Mouse (Mus musculus): Measurements from ENCODE around the gene Gorasp2. TPM values are rescaled to one million over a fixed set of nuclear protein-coding genes. Genes with fewer than 3 reads are reported as not detected.
A peak's percentile ranks its signal among the peaks of the same experiment; 100 is the strongest.

The Gorasp2 gene
- polyA plus RNA-seq (2015; fragmentation: Nextera tagmentation; extraction: Ambion mirVana), result 127 and 143 TPM in 2 replicates

- Histone ChIP-seq H3K4me3 (replicated peaks) (peak within 1 kb of the TSS; percentile 80), H3K9ac (replicated peaks) (peak within 1 kb of the TSS; percentile 83), H3K27ac (replicated peaks) (peak within 1 kb of the TSS; percentile 86), H3K27me3 (replicated peaks) (no peaks in the 10 kb centered on the region), H3K36me3 (no peaks in the 10 kb centered on the region), H3K9me3 (replicated peaks) (no peaks in the 10 kb centered on the region), H3K4me1 (peaks cover 23% of the 10 kb centered on the region), H3K4me2 (peak within 1 kb of the TSS; percentile 73)
- 2% methylated on average over 64 of the region's 64 CpGs for WGBS
- ATAC-seq (ENCODE audit: low FRiP score), result peak; percentile 95
Observed at GRCm38 (mm10) chr2:70660887-70661714, at the start of gene Gorasp2. Gorasp2 (plus strand) TSS chr2:70661576.

- no peak for ATAC-seq (ENCODE audit: low FRiP score)
- Histone ChIP-seq H3K9ac (replicated peaks) (no peak overlapping the region), H3K9me3 (replicated peaks) (no peaks in the 10 kb centered on the region), H3K27ac (replicated peaks) (no peak overlapping the region), H3K36me3 (no peaks in the 10 kb centered on the region), H3K4me3 (replicated peaks) (no peak overlapping the region), H3K4me2 (no peak overlapping the region), H3K4me1 (no peaks in the 10 kb centered on the region), H3K27me3 (replicated peaks) (no peaks in the 10 kb centered on the region)
- 76% methylated on average over 7 of the region's 7 CpGs for WGBS
Observed at GRCm38 (mm10) chr2:70614745-70615351, 46.5 kb upstream of the Gorasp2 start.

- no peak for ATAC-seq (ENCODE audit: low FRiP score)
- H3K36me3 ChIP-seq, result no peaks in the 10 kb centered on the region
- no peaks in the 10 kb centered on the region for H3K4me1 ChIP-seq
- no peak overlapping the region for H3K27ac ChIP-seq (replicated peaks)
- no peak overlapping the region for H3K4me3 ChIP-seq (replicated peaks)
- no peaks in the 10 kb centered on the region for H3K9me3 ChIP-seq (replicated peaks)
- H3K9ac ChIP-seq (replicated peaks), result no peak overlapping the region
- H3K27me3 ChIP-seq (replicated peaks), result no peaks in the 10 kb centered on the region
- no peak overlapping the region for H3K4me2 ChIP-seq
- WGBS, result 88% methylated on average over 2 of the region's 2 CpGs
Observed at GRCm38 (mm10) chr2:70616076-70616475, 45.3 kb upstream of the Gorasp2 start.

DNA sequence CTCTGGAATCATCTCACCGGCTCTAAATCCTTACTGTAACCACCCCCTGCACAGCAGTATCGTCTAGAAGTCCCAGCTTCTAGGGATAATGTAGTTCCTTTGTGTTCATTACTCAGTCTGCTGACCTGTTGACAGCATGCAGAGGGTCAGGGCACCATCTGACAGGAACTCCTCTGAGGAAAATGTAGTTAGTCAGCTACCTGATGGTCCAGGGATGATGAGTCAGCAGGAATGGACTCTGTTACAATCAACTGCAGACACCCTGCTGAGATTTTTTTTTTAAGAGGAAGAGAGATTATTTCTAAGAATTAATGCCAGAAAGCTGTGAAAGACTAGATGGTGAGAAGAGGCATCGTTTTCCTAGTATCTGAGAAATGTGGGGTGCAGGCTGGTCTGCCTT is 44.8 kb upstream of the Gorasp2 start:
- Histone ChIP-seq H3K4me3 (replicated peaks) (no peak overlapping the region), H3K9me3 (replicated peaks) (no peaks in the 10 kb centered on the region), H3K9ac (replicated peaks) (no peak overlapping the region), H3K4me1 (no peaks in the 10 kb centered on the region), H3K4me2 (no peak overlapping the region), H3K27me3 (replicated peaks) (no peaks in the 10 kb centered on the region), H3K36me3 (no peaks in the 10 kb centered on the region), H3K27ac (replicated peaks) (no peak overlapping the region)
- no peak for ATAC-seq (ENCODE audit: low FRiP score)
- WGBS, result 89% methylated on average over 3 of the region's 3 CpGs

DNA sequence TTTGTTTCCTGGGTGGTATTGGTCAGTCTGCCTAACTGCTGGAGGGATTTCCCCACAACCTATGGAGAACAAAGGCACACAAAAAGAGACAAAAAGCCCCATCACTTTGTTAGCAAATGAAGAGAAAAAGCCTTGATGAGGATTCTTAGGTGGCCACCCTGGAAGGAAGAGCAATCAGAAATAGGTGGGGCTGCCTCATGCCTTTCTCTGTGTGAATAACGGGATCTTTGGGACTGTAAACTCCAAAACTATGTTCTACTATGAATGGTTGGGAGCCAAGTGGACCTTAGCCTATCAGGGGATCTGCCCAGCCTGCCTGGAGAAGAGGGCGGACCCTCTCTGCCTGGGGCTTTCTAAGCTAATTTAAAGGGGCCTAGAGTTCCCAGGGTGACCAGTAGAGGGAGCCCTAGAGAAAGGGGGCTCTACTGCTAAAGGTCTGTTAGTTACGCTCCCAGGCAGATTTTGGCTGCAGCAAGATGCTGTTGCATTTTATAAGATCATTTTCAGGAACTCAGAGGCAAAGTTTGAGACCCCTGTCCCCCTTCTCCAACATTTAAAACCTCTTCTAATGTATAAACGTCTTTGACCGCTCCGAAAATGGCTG is 42.0 kb upstream of the Gorasp2 start:
- ATAC-seq (ENCODE audit: low FRiP score), result no peak
- Histone ChIP-seq H3K4me2 (no peak overlapping the region), H3K9me3 (replicated peaks) (no peaks in the 10 kb centered on the region), H3K36me3 (no peaks in the 10 kb centered on the region), H3K4me1 (no peaks in the 10 kb centered on the region), H3K27me3 (replicated peaks) (no peaks in the 10 kb centered on the region; the same call in 1 of the 2 replicates), H3K27ac (replicated peaks) (no peak overlapping the region), H3K4me3 (replicated peaks) (no peak overlapping the region), H3K9ac (replicated peaks) (no peak overlapping the region)
- WGBS, result 69% methylated on average over 6 of the region's 6 CpGs

DNA sequence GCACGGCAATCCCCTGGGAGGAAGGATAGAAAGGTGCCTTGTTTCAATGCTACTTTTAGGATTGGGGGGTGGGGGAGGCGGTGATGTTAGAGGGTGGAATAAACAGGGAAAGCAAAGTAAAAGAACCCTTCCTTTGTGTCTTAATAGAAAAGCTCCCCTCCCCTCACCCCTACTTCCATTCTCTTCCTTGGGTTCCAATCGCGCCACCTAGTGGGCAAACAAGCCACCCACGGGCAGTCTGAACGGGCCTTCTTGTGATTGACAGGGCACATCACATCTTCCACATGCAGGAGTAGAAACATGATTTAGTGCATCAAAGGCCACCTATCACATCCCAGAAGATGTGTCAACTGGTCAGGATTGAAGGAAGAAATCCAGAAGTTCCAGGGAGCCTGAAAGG is 41.2 kb upstream of the Gorasp2 start:
- WGBS, result 22% methylated on average over 6 of the region's 6 CpGs
- H3K4me3 ChIP-seq (replicated peaks), result no peak overlapping the region
- H3K27ac ChIP-seq (replicated peaks), result no peak overlapping the region
- no peaks in the 10 kb centered on the region for H3K36me3 ChIP-seq
- H3K4me1 ChIP-seq, result no peaks in the 10 kb centered on the region
- H3K9ac ChIP-seq (replicated peaks), result no peak overlapping the region
- no peak for ATAC-seq (ENCODE audit: low FRiP score)
- H3K4me2 ChIP-seq, result no peak overlapping the region
- no peaks in the 10 kb centered on the region; the same call in 1 of the 2 replicates for H3K27me3 ChIP-seq (replicated peaks)
- H3K9me3 ChIP-seq (replicated peaks), result no peaks in the 10 kb centered on the region

DNA sequence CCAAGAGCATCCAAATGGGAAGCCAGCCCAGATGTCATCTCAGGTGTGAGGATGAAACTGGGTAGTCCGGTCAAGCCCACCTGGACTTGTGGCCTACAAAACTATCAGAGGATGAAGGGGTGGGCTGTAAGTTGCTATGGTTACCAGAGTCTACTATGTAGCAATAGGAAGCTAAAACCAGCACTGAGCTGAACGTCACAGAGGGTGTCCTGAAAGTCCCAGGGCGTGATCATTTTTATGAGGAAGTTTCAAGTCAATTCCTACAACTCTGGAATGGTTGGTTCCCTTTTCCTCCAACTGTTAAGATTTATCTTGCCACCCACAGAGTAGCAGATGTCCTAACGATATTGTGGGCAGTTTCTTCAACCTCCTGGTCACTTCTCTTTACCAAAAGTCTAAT is 39.1 kb upstream of the Gorasp2 start:
- H3K4me1 ChIP-seq, result no peaks in the 10 kb centered on the region
- no peaks in the 10 kb centered on the region for H3K36me3 ChIP-seq
- H3K27me3 ChIP-seq (replicated peaks), result no peaks in the 10 kb centered on the region; the same call in 1 of the 2 replicates
- no peak overlapping the region for H3K4me2 ChIP-seq
- WGBS, result 67% methylated on average over 4 of the region's 4 CpGs
- ATAC-seq (ENCODE audit: low FRiP score), result no peak
- H3K27ac ChIP-seq (replicated peaks), result no peak overlapping the region
- H3K9ac ChIP-seq (replicated peaks), result no peak overlapping the region
- no peak overlapping the region for H3K4me3 ChIP-seq (replicated peaks)
- H3K9me3 ChIP-seq (replicated peaks), result no peaks in the 10 kb centered on the region

DNA sequence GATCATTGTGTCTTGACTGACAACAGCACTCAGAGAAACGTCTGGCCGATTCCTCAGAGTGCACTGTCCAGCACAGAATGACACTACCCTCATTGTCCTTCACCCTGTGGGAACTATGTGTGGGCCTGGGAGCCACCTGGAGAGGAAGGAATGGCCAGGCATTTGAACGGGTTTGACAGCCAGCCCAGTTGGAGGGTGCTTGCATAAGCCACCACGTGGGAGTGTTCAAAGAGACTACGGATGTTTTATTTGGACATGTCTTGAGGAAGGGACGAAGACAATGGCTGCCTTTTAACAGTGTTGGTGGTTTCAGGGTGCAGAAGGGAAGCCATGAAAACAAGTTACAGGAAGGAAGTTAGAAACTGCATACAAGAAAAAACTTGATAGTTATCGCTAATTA is 35.6 kb upstream of the Gorasp2 start:
- Histone ChIP-seq H3K4me2 (no peak overlapping the region), H3K9ac (replicated peaks) (no peak overlapping the region), H3K27me3 (replicated peaks) (peaks cover 3% of the 10 kb centered on the region; the same call in 1 of the 2 replicates), H3K4me3 (replicated peaks) (no peak overlapping the region), H3K36me3 (no peaks in the 10 kb centered on the region), H3K4me1 (peaks cover 22% of the 10 kb centered on the region), H3K27ac (replicated peaks) (no peak overlapping the region), H3K9me3 (replicated peaks) (no peaks in the 10 kb centered on the region)
- ATAC-seq (ENCODE audit: low FRiP score), result no peak
- 64% methylated on average over 7 of the region's 7 CpGs for WGBS

DNA sequence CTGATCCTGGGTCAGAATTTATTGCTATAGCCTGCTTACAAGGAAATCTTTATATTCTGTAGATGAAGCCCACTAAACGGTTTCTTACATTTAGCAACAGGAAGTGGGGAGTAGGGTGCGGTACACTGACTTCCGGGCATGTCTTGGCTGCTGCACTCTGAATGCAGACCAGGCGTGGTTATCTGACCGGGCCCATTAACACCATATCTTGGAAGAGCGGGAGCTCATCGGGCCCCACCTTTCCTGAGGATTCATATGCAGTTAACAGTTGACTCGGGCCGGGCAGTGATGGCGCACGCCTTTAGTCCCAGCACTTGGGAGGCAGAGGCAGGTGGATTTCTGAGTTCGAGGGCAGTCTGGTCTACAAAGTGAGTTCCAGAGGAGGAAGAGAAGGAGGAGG is 33.0 kb upstream of the Gorasp2 start:
- peaks cover 3% of the 10 kb centered on the region; the same call in 1 of the 2 replicates for H3K27me3 ChIP-seq (replicated peaks)
- no peak overlapping the region for H3K4me2 ChIP-seq
- no peak overlapping the region for H3K27ac ChIP-seq (replicated peaks)
- no peaks in the 10 kb centered on the region for H3K36me3 ChIP-seq
- no peak overlapping the region for H3K4me3 ChIP-seq (replicated peaks)
- no peak for ATAC-seq (ENCODE audit: low FRiP score)
- 91% methylated on average over 12 of the region's 12 CpGs for WGBS
- H3K4me1 ChIP-seq, result peaks cover 22% of the 10 kb centered on the region
- H3K9ac ChIP-seq (replicated peaks), result no peak overlapping the region
- no peaks in the 10 kb centered on the region for H3K9me3 ChIP-seq (replicated peaks)

GRCm38 (mm10) chr2:70629339-70629761 is 32.0 kb upstream of the Gorasp2 start:
- Histone ChIP-seq H3K27me3 (replicated peaks) (peaks cover 3% of the 10 kb centered on the region; the same call in 1 of the 2 replicates), H3K4me1 (peaks cover 22% of the 10 kb centered on the region), H3K36me3 (no peaks in the 10 kb centered on the region), H3K4me2 (peak overlapping the region; percentile 55), H3K9me3 (replicated peaks) (no peaks in the 10 kb centered on the region), H3K9ac (replicated peaks) (0 out of 2 replicates have a peak overlapping the region, but pooled peaks have one; percentile 23), H3K4me3 (replicated peaks) (peak overlapping the region; percentile 22), H3K27ac (replicated peaks) (peak overlapping the region; percentile 75)
- WGBS, result 12% methylated on average over 10 of the region's 10 CpGs
- peak; percentile 88 for ATAC-seq (ENCODE audit: low FRiP score)

GRCm38 (mm10) chr2:70629921-70630320 is 31.5 kb upstream of the Gorasp2 start:
- H3K27ac ChIP-seq (replicated peaks), result peak overlapping the region; percentile 54; the same call in 1 of the 2 replicates
- 0 out of 2 replicates have a peak, but pooled peaks have one; percentile 7 for ATAC-seq (ENCODE audit: low FRiP score)
- WGBS, result 56% methylated on average over 3 of the region's 3 CpGs
- H3K4me3 ChIP-seq (replicated peaks), result peak overlapping the region; percentile 22; the same call in 1 of the 2 replicates
- no peaks in the 10 kb centered on the region for H3K9me3 ChIP-seq (replicated peaks)
- no peak overlapping the region for H3K9ac ChIP-seq (replicated peaks)
- peaks cover 22% of the 10 kb centered on the region for H3K4me1 ChIP-seq
- no peaks in the 10 kb centered on the region for H3K36me3 ChIP-seq
- peaks cover 3% of the 10 kb centered on the region; the same call in 1 of the 2 replicates for H3K27me3 ChIP-seq (replicated peaks)
- H3K4me2 ChIP-seq, result peak overlapping the region; percentile 55

All from neural tube, embryonic 15.5 days (tissue).